Mouse (Mus musculus): ENCODE data around the gene Shisa2.

Gene Shisa2

GRCm38 (mm10) chr14:59630096-59630495 lies 5.0 kb downstream of the Shisa2 start:
- DNase-seq (ENCODE audit: low spot score in 2 of 2): no peak

GRCm38 (mm10) chr14:59632067-59632466 lies 7.0 kb downstream of the Shisa2 start:
- DNase-seq (ENCODE audit: low spot score in 2 of 2): no peak

GRCm38 (mm10) chr14:59633295-59633898 lies 8.3 kb downstream of the Shisa2 start:
- no peak for DNase-seq (ENCODE audit: low spot score in 2 of 2)

DNA sequence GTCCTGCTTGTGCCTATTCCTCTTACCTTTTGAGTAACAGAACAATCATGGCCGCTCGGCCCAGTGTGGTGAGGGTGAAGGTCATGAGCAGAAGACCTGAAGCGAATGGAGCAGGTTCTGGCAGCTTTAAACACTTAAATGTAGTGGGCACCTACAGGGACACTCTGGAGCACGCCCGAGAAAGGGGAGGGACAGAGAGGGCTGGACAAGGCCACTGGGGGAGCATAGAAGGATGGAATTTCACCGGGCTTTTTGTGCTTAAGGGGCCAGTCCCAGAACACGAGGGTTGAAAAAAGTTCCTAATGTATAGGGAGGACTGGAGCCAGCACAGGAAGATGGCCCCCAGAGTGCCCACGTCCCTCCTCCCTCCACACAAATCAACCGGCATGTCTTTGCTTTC lies 8.9 kb downstream of the Shisa2 start:
- no peak for DNase-seq (ENCODE audit: low spot score in 2 of 2)

GRCm38 (mm10) chr14:59638906-59639703 lies 14.0 kb downstream of the Shisa2 start:
- DNase-seq (ENCODE audit: low spot score in 2 of 2): no peak

DNA sequence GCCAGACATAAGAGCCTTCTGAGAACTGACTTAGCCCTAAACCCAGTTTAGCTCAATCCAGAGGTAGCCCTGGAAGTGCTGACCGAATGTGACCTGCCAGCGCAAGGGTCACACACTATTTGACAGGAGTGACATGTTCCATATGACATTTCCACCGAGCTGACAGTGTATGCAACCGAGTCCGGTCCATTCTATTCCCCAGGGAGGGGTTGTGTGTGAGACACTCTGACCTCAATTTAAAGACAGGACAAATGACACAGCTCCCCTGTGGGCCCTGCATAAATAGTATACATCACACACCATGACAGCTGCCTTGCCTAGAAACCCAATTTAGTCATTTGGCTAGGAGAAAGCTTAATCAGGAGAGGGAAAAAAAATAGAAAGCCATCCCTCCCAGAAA lies 16.7 kb downstream of the Shisa2 start:
- DNase-seq (ENCODE audit: low spot score in 2 of 2): no peak

DNA sequence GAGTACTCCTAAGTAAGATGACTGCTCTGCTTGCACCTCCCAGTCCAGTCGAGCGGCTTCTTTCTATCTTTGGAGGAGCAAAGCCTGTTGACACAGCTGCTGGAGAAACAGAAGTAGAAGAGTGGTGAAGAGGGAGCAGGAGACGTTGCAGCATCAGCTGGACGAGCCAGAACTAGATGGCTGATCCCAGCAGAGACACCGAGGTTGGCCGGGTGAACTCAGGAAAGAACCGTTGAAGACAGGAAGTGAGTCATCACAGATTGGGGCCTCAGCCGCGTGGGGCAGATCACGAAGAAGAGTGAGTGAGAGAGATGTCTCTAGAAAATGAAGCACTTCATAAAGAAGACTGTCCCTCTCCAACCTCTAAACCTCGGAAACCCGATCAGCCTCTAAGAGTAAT lies 18.5 kb downstream of the Shisa2 start:
- DNase-seq (ENCODE audit: low spot score in 2 of 2): no peak

DNA sequence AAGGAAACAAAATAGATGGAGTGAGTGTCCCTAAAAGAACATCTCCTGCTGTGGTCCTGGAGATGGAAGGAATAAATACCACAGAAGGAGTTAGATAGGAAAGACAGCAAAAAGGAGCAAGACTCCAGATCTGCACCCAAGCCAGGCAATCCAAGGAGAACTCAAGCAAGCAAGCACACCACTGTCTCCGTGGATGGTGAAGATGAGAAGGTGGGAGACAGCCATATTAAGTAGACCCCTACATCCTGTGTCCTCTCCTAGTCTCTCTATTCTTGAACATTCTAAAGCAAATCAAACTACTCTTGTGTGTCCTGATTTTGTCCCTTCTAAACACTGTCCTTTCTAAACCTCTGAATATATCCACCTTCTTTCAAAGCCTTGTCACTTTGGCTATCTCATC lies 19.1 kb downstream of the Shisa2 start:
- no peak for DNase-seq (ENCODE audit: low spot score in 2 of 2)

- DNase-seq (ENCODE audit: low spot score in 2 of 2): no peak
These were observed 19.8 kb downstream of the Shisa2 start for GRCm38 (mm10) chr14:59644896-59645295.

DNA sequence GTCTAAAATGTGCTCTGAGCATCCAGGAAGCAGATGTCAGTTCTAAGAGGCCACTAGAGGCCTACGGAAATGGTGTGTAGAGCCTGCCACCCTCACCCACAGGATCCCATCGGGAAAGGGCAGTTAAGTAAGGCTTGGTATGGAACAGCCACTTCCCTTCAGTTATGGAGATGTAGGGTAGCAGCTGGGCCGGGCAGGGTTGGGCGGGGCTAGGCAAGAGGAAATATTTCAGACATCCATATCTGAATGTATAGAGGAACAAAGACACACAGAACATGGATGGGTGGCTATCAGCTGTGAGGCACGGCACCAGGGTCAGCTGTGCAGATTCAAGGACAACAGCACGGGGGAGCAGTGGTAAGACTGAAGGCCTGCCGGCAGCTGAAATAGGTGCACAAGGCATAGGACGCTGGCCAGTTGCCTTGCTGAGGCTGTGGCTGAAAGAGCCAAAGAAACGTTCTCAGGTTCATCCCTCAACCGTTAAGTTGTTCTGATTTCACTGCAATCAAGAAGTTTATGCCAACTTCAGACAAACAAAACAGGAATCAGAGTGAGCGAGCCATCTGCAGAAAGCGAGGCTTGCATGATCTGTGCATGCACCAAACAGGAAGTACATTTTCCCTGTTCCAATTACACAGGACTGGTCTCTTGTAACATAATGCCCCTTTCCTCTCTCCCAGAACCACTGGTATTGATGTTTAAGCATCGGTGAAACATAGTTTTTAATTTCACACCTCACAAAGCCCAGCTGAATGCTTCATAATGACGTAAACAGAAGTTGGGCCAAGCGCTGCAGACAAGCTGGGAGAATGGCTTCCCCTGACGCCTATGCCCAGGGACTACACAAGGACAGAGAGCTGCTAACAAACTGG lies 22.0 kb downstream of the Shisa2 start:
- DNase-seq (ENCODE audit: low spot score in 2 of 2): no peak

DNA sequence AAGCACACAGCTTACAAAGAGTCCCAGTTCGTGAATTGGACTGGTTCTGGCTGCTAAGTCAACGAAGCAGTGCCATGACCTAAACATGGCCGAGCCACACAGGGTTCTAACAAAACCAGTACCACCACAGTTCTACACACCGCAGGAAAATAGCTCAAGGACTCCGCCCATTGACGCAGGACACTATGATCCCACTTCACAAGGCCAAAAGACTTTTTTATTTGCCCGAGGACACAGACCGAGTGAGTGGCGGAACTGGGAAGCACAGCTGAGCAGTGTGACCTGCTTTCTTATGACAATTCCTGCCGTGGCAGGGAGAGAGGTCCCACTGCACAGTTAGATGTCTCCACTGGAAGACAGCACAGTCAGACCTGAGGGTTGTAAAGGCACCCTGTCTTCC lies 23.5 kb downstream of the Shisa2 start:
- no peak for DNase-seq (ENCODE audit: low spot score in 2 of 2)

DNA sequence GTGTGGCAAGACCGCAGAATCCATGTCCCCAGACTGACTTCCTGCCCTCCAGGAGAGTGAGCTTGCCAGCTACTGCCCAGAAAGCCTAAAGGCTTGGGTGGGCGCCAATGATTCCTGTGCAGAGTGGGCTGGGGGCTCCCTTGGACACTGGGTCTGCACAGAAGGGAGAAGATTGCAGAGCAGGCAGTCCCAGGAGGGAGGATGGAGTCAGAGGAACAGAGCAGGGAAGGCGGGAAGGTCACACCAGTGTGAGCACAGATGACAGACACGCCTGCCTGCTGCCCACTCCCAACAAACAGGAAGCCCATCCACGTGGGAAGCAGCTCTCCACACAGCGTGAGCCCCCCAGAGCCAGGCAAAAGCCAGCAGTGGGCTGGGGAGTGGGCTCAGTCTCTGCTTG lies 24.2 kb downstream of the Shisa2 start:
- no peak for DNase-seq (ENCODE audit: low spot score in 2 of 2)

DNA sequence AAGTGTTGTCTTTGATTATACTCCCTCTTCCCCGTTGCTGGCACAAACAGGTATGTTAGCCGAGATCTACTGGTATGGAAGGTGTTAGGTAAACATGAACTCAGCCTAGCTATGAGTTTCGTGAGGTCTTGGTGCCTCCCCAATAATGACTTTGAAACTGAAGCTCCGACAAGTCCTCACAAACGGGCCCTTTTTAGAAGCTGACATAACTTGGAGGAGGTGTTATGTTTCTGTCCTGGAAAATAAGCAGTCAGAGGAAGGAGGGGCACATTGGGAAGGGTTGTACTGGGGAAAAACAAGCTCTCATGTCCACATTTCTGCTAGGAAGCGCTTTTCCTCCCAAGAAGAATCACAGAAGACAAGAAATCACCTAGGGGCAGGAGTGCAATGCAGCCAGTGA lies 31.5 kb downstream of the Shisa2 start:
- no peak for DNase-seq (ENCODE audit: low spot score in 2 of 2)

DNA sequence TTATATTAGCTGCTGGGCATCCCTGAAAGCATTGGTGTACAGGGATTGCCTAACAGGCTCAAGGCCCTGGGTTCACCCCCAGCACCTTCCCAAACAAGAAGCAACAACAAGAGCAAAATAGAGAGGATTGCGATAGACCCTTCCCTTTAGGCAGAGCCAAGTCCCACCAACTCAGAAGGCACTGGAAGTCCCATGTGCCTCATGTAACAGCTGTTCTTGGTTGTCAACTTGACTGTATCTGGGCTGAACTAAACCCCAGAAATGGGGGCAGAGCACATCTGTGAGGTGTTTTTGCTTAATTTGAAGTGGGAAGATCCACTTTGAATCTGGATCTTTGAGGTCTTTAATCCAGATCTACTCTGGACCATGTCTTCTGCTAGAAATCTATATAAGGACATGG lies 32.0 kb downstream of the Shisa2 start:
- DNase-seq (ENCODE audit: low spot score in 2 of 2): no peak

- DNase-seq (ENCODE audit: low spot score in 2 of 2): no peak
These were observed 47.9 kb downstream of the Shisa2 start for GRCm38 (mm10) chr14:59672893-59673515.

DNA sequence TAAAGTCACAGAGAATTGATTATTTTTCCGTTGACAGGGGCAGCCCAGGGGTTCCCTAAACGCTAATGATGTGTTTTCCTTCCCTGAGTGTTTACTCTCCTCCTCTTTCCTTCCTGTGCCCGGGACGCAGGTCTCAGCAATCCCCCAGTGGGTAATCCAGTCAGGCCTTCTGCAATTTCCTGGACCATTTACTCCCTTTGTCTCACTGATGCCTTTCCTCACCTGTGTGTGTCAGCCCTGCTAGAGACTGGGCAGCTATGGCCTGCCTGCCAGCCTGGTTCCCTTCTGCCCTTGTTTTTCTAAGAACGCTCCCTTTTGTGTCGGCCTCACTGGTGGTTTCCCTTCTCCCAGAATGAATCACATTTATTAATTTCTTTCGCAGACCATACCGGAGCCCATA lies 49.4 kb downstream of the Shisa2 start:
- no peak for DNase-seq (ENCODE audit: low spot score in 2 of 2)

- no peak for DNase-seq (ENCODE audit: low spot score in 2 of 2)
These were observed 50.2 kb downstream of the Shisa2 start for GRCm38 (mm10) chr14:59675330-59675729.

- no peak for DNase-seq (ENCODE audit: low spot score in 2 of 2)
These were observed 52.5 kb downstream of the Shisa2 start for GRCm38 (mm10) chr14:59677598-59678003.
